Mouse (Mus musculus) urinary bladder, postnatal 14 days (tissue): ENCODE measurements around the gene Akt1.

Source experiments
- DNase-seq: peaks from one replicate; pipeline ENCODE4 v3.0.0; 2021; ENCODE audit warnings: low spot score

Gene Akt1

GRCm38 (mm10) chr12:112688458-112688857 is 13.8 kb upstream of the Akt1 start:
- DNase-seq, result no peak

GRCm38 (mm10) chr12:112683351-112683750 is 8.7 kb upstream of the Akt1 start:
- no peak for DNase-seq

DNA sequence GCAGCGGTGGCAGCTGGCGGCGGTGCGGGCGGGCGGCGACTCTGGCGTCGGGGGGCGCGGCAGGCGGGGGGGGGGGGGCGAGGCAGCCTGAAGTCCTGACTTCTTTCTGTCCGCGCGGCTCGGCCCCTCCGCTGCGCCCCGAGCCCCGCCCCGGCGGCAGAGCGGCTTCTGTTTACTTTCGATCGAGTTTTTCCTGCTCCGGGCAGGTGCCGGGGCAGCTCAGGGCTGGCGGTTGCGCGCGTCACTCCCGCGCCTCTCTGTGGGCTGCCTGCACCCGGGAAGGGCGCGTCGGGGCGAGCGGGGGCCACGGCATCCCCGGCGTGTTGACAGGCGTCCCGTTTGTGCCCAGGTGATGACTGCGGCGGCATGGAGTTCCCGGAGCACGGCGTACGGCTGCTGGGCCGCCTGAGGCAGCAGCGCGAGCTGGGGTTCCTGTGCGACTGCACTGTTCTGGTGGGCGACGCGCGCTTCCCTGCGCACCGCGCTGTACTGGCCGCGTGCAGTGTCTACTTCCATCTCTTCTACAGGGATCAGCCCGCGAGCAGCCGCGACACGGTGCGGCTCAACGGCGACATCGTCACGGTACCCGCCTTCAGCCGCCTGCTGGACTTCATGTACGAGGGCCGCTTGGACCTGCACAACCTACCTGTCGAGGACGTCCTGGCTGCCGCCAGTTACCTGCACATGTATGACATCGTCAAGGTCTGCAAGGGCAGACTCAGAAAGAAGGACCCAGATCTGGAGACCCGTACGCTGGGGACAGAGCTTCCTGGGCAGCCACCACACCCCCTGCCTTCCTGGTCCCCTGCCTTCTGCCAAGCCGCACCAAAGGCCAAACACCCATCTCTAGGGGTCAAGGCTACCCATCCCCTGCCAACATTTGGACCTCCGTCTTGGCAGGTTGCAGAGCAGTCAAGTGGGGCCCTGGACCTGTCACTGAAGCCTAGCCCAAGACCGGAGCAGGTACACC is 4.6 kb upstream of the Akt1 start:
- peak; percentile 85 for DNase-seq

GRCm38 (mm10) chr12:112678555-112679026 is 3.9 kb upstream of the Akt1 start, which contains the start of gene Zbtb42:
Zbtb42 (plus strand) TSS chr12:112678828.
- DNase-seq, result peak; percentile 76

DNA sequence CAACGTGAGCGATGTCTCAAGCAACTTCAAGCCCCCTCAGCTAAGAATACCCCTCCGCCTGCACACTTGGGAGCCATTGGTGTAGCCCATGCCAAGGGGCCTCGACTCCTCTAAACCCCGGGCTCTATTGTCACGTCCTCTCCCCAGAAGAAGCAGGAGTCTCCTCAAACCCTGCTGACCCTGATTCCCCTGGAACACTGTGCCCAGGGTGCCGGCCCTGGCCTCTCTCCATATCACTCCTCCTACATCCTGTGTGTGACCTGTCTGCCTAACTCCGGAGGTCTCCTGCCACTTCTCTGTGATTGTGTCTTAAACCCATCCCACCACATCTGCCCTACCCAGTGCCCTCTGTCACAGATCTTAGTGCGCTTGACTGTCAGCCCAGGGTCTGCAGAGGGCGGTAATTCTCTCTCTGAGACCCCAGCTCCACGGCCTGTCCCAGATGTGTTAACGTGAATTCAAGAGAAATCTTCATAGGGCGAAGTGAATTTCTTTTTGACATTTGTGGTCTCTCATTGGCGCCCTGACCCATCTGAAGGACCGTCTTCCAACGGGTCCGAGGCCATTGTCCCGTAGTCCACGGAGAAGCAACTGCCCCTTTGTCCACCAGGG is 3.4 kb upstream of the Akt1 start:
- no peak for DNase-seq

GRCm38 (mm10) chr12:112677076-112677475 is 2.4 kb upstream of the Akt1 start:
- DNase-seq, result no peak

- DNase-seq, result peak; percentile 90
Observed at GRCm38 (mm10) chr12:112675245-112676035, 756 bp upstream of the Akt1 start.

DNA sequence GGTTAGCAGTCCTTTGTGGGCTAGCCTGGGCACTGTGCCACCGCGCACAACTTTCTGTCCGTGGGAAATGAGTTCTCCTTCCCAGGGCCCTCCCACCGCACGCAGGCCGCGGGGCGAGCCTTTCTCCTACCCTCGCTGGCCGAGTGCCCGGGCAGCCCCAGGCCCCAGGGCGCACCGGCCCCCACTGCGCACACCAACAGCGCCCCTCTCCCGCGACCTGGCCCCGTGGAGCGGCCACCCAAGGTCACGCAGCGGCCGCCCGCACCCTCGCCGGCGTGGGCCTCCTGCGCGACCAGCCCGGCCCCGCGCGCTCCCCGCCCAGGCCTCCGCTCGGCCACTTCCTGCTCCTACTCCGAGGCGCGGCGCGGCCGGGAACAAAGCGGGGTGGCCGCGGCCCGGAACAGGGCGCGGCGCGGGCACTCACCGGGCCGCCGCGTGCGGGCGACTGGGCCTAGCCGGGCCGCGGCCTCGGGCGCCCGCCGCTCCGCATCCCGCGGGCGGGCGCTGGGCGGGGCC is 1.1 kb downstream of the Akt1 start:
- DNase-seq, result peak; percentile 48

GRCm38 (mm10) chr12:112672744-112673575 is 1.7 kb downstream of the Akt1 start:
- DNase-seq, result no peak

DNA sequence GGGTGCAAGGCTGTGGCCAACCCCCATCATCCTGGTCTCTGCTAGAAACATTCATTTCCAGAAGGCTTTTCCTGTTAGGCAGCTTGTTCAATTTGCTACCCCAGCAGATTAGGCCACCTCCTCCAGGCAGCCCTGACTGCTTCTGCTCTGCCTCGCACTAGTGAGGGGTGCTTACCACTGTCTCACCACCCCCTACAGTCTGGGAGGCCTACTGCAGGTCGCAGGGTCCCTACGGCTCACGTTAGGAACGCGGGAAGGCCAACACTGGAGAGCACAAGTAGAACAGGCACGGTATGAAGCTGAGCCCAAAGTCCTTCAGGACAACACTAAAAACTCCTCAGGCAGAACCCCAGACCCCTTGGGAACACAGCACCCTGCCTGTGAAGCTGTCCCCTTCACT is 2.8 kb downstream of the Akt1 start:
- no peak for DNase-seq

GRCm38 (mm10) chr12:112670718-112671393 is 3.8 kb downstream of the Akt1 start:
- no peak for DNase-seq

DNA sequence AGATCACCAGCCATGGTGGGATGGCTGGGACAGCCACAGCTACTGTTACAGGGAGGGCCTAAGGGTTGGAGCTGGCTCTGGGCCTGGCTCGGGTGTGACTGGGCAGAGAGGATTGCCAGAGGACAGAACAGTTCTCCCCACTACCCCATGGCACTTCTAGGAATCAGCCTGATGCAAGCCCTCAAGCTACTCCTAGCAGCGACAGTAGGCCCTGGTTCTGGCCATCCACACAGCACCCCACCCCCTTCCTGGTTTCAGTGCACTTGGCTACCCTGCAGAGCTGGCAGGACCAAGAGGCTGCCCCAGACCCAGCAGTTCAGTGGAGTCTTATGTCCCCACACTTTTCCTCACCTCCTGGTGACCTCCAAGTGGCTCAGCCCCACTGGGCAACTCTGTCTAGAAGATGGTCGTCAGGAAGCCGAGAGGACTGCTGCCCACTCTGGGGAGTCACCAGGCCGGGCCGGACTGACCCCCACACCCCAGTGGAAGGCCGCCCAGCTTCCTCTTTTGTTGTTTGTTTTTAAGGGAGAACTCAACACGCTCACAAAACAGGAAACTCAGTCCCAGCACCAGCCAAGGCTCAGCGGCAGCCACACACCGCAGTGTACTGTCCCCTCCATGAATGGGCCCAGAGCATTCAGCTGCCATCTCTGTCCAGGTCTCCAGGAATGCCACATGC is 6.9 kb downstream of the Akt1 start:
- DNase-seq, result no peak

GRCm38 (mm10) chr12:112665881-112666544 is 8.7 kb downstream of the Akt1 start:
- DNase-seq, result no peak

DNA sequence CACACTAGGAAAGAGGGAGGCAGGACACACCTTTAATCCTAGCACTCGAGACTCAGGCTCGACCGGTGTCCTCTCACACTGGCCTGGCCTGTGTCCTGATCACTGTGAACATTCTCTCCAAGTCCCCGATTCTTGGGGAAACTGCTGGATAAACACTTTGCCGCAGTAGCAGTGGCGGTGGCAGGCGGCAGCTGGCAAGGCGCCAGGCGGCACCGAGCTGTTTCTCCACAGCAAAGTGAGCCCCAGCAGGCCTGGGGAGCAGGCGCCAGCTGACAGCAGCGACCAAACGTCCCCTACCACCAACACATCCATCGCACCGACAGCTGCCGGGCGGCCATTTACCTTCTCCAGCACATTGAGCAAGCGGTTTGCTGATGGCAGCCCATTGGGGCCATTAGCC is 9.2 kb downstream of the Akt1 start:
- peak; percentile 62 for DNase-seq

- no peak for DNase-seq
Observed at GRCm38 (mm10) chr12:112664656-112665055, 10.0 kb downstream of the Akt1 start.

GRCm38 (mm10) chr12:112664124-112664523 is 10.6 kb downstream of the Akt1 start:
- no peak for DNase-seq

GRCm38 (mm10) chr12:112663716-112664115 is 11.0 kb downstream of the Akt1 start:
- DNase-seq, result no peak

- no peak for DNase-seq
Observed at GRCm38 (mm10) chr12:112663303-112663702, 11.4 kb downstream of the Akt1 start.

- no peak for DNase-seq
Observed at GRCm38 (mm10) chr12:112661851-112662250, 12.8 kb downstream of the Akt1 start.

GRCm38 (mm10) chr12:112661327-112661605 is 13.4 kb downstream of the Akt1 start:
- no peak for DNase-seq
